Mouse (Mus musculus) lung, embryonic 14.5 days (tissue): ENCODE results near the gene Gm20815. TPM values are rescaled to one million over a fixed set of nuclear protein-coding genes. Genes with fewer than 3 reads are reported as not detected.
"Not testable (repeated sequence)": the region's sequence is repeated elsewhere in the genome, so short reads cannot be mapped to it uniquely, and the experiment has no call there.

Experiments used
- ATAC-seq: fragments of 200-750 bp; cut with Nextera tagmentation; 2 replicates; pipeline ENCODE4 v1.8.0; 2017; ENCODE audit warnings: mild to moderate bottlenecking, moderate TSS enrichment, moderate library complexity; ENCODE audit not compliant: insufficient read depth
- DNase-seq: peaks from one replicate; pipeline ENCODE4 v3.0.0-alpha.2; 2015
- H3K27ac ChIP-seq: fragments of 300-500 bp; sonication (generic); 2 replicates; pipeline ENCODE4 v1.5.1; 2014; ENCODE audit warnings: low read depth, mild to moderate bottlenecking, moderate library complexity
- H3K27me3 ChIP-seq: fragments of 300-500 bp; sonication (generic); 2 replicates; pipeline ENCODE4 v1.6.1; 2014; ENCODE audit warnings: low read length, control low read depth; ENCODE audit not compliant: insufficient read depth
- H3K36me3 ChIP-seq: fragments of 300-500 bp; sonication (generic); 2 replicates; pipeline ENCODE4 v1.6.1; 2014; ENCODE audit warnings: control low read depth; ENCODE audit not compliant: insufficient read depth
- H3K4me1 ChIP-seq: fragments of 300-500 bp; sonication (generic); 2 replicates; pipeline ENCODE4 v1.6.1; 2014; ENCODE audit warnings: antibody characterized with exemption, control low read depth; ENCODE audit not compliant: insufficient read depth
- H3K4me2 ChIP-seq: fragments of 300-500 bp; sonication (generic); 2 replicates; pipeline ENCODE4 v1.6.1; 2014; ENCODE audit warnings: mild to moderate bottlenecking
- H3K4me3 ChIP-seq: fragments of 300-500 bp; sonication (generic); 2 replicates; pipeline ENCODE4 v1.5.1; 2014; ENCODE audit warnings: low read depth, low read length
- H3K9ac ChIP-seq: fragments of 300-500 bp; sonication (generic); 2 replicates; pipeline ENCODE4 v1.6.1; 2014
- H3K9me3 ChIP-seq: fragments of 300-500 bp; sonication (generic); 2 replicates; pipeline ENCODE4 v1.6.1; 2016; ENCODE audit warnings: low read depth, low read length, control low read depth
- WGBS: fragments of 180-500 bp; shearing (Covaris S2); extraction: QIAGEN DNeasy Blood & Tissue Kit; methylation state at CpG from one replicate; pipeline ENCODE4 v1.1.7; 2014; 5-methylcytosine and 5-hydroxymethylcytosine counted together
- polyA plus RNA-seq: library from polyadenylated mRNA; unstranded; fragments of >200 nt; fragmentation: Nextera tagmentation; extraction: Ambion mirVana; gene quantifications from 2 replicates; pipeline ENCODE4 v1.2.1, GENCODE M21; 2014

The Gm20815 gene
- not detected in 2 replicates for polyA plus RNA-seq

- no CpG with 5 or more reads among the region's 4 CpGs for WGBS
- ATAC-seq = not testable (repeated sequence)
These were observed at the start of gene Gm20815 for GRCm38 (mm10) chrY:8835069-8835468. Gm20815 (minus strand) TSS chrY:8835169.

More at GRCm38 (mm10) chrY:8835069-8835468, at the start of gene Gm20815:
- not testable (repeated sequence) for H3K27me3 ChIP-seq, DNase-seq, H3K4me2 ChIP-seq, H3K4me3 ChIP-seq, H3K9me3 ChIP-seq, H3K27ac ChIP-seq, H3K4me1 ChIP-seq, H3K9ac ChIP-seq, H3K36me3 ChIP-seq
